Mouse (Mus musculus): ENCODE measurements around the gene Atf5.

DNA sequence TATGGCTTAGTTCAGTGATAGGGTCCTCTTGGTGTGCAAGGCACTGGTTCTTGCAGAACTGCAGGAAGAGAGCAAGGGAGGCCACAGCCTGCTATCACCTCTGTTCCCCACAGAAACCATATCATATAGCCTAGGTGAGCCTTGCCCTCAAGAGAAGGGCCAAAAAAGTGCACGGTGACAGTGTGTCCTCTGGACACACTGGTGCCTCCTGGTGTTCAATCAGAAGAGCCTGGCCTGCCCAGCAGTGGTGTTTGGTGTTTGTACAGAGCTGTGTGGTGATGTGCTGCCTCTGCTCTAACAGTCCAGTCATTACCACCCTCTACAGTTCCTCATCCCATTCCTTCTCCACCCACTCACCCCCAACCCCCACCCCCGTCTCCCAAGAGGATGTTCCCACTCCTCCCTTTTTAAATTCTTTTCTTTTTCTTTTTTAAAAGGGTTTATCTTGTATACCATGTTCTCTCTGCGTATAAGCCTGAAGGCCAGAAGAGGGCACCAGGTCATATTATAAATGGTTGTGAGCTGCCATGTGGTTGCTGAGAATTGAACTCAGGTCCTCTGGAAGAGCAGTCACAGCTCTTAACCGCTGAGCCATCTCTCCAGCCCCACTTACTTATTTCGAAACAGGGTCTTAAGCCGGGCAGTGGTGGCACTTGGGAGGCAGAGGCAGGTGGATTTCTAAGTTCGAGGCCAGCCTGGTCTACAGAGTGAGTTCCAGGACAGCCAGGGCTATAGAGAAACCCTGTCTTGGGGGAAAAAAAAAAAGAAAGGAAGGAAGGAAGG, 5.4 kb upstream of the Atf5 start:
- peak; percentile 28; the same call in 1 of the 2 replicates for TF ChIP-seq CTCF (IDR thresholded peaks at IDR 0.05)
- TF ChIP-seq EP300 (IDR thresholded peaks at IDR 0.05): no peak
